Mouse (Mus musculus): ENCODE results near the gene Shkbp1. TPM values are rescaled to one million over a fixed set of nuclear protein-coding genes. Genes with fewer than 3 reads are reported as not detected.
A peak's percentile ranks its signal among the peaks of the same experiment; 100 is the strongest.

Shkbp1 gene
- total RNA-seq, 2 experiments from 2014 or later = 35.1 to 39.2 TPM

- ATAC-seq (replicated peaks; ENCODE audit: low FRiP score, low TSS enrichment, poor library complexity, severe bottlenecking) = no peak
Measured at GRCm38 (mm10) chr7:27322291-27322690, 33.5 kb downstream of the Shkbp1 start.

GRCm38 (mm10) chr7:27319411-27319810 is 36.4 kb downstream of the Shkbp1 start:
- ATAC-seq (replicated peaks; ENCODE audit: low FRiP score, low TSS enrichment, poor library complexity, severe bottlenecking) = no peak

GRCm38 (mm10) chr7:27315958-27316357 is 39.9 kb downstream of the Shkbp1 start:
- ATAC-seq (replicated peaks; ENCODE audit: low FRiP score, low TSS enrichment, poor library complexity, severe bottlenecking) = no peak

GRCm38 (mm10) chr7:27314393-27314792 is 41.4 kb downstream of the Shkbp1 start:
- no peak for ATAC-seq (replicated peaks; ENCODE audit: low FRiP score, low TSS enrichment, poor library complexity, severe bottlenecking)

GRCm38 (mm10) chr7:27311651-27312284 is 44.1 kb downstream of the Shkbp1 start:
- no peak for ATAC-seq (replicated peaks; ENCODE audit: low FRiP score, low TSS enrichment, poor library complexity, severe bottlenecking)

GRCm38 (mm10) chr7:27310996-27311535 is 44.8 kb downstream of the Shkbp1 start:
- ATAC-seq (replicated peaks; ENCODE audit: low FRiP score, low TSS enrichment, poor library complexity, severe bottlenecking) = no peak

- ATAC-seq (replicated peaks; ENCODE audit: low FRiP score, low TSS enrichment, poor library complexity, severe bottlenecking) = peak; percentile 74
Measured at GRCm38 (mm10) chr7:27310306-27310705, 45.5 kb downstream of the Shkbp1 start.

GRCm38 (mm10) chr7:27309832-27310231 is 46.0 kb downstream of the Shkbp1 start:
- ATAC-seq (replicated peaks; ENCODE audit: low FRiP score, low TSS enrichment, poor library complexity, severe bottlenecking) = no peak

GRCm38 (mm10) chr7:27308821-27309549 is 46.8 kb downstream of the Shkbp1 start:
- ATAC-seq (replicated peaks; ENCODE audit: low FRiP score, low TSS enrichment, poor library complexity, severe bottlenecking) = no peak

- 0 out of 2 replicates have a peak, but pooled peaks have one; percentile 45 for ATAC-seq (replicated peaks; ENCODE audit: low FRiP score, low TSS enrichment, poor library complexity, severe bottlenecking)
Measured at GRCm38 (mm10) chr7:27307551-27307950, 48.3 kb downstream of the Shkbp1 start.

- no peak for ATAC-seq (replicated peaks; ENCODE audit: low FRiP score, low TSS enrichment, poor library complexity, severe bottlenecking)
Measured at GRCm38 (mm10) chr7:27306161-27307160, 49.4 kb downstream of the Shkbp1 start.

- no peak for ATAC-seq (replicated peaks; ENCODE audit: low FRiP score, low TSS enrichment, poor library complexity, severe bottlenecking)
Measured at GRCm38 (mm10) chr7:27305091-27305730, 50.6 kb downstream of the Shkbp1 start.

- ATAC-seq (replicated peaks; ENCODE audit: low FRiP score, low TSS enrichment, poor library complexity, severe bottlenecking) = peak; percentile 75
Measured at GRCm38 (mm10) chr7:27302172-27302571, 53.6 kb downstream of the Shkbp1 start.

- ATAC-seq (replicated peaks; ENCODE audit: low FRiP score, low TSS enrichment, poor library complexity, severe bottlenecking) = no peak
Measured at GRCm38 (mm10) chr7:27300801-27301200, 55.0 kb downstream of the Shkbp1 start.

- ATAC-seq (replicated peaks; ENCODE audit: low FRiP score, low TSS enrichment, poor library complexity, severe bottlenecking) = no peak
Measured at GRCm38 (mm10) chr7:27300351-27300750, 55.5 kb downstream of the Shkbp1 start.

GRCm38 (mm10) chr7:27298816-27299215 is 57.0 kb downstream of the Shkbp1 start:
- no peak for ATAC-seq (replicated peaks; ENCODE audit: low FRiP score, low TSS enrichment, poor library complexity, severe bottlenecking)

GRCm38 (mm10) chr7:27298033-27298610 is 57.7 kb downstream of the Shkbp1 start:
- no peak for ATAC-seq (replicated peaks; ENCODE audit: low FRiP score, low TSS enrichment, poor library complexity, severe bottlenecking)

GRCm38 (mm10) chr7:27296518-27296917 is 59.3 kb downstream of the Shkbp1 start:
- no peak for ATAC-seq (replicated peaks; ENCODE audit: low FRiP score, low TSS enrichment, poor library complexity, severe bottlenecking)

- no peak for ATAC-seq (replicated peaks; ENCODE audit: low FRiP score, low TSS enrichment, poor library complexity, severe bottlenecking)
Measured at GRCm38 (mm10) chr7:27295956-27296355, 59.9 kb downstream of the Shkbp1 start.
